Mouse (Mus musculus): ENCODE results near the gene Ptn. TPM values are rescaled to one million over a fixed set of nuclear protein-coding genes. Genes with fewer than 3 reads are reported as not detected.
"Not testable (repeated sequence)": the region's sequence is repeated elsewhere in the genome, so short reads cannot be mapped to it uniquely, and the experiment has no call there.

Ptn gene
- polyA plus RNA-seq, 1 experiment from 2014 or later: 427 TPM

DNA sequence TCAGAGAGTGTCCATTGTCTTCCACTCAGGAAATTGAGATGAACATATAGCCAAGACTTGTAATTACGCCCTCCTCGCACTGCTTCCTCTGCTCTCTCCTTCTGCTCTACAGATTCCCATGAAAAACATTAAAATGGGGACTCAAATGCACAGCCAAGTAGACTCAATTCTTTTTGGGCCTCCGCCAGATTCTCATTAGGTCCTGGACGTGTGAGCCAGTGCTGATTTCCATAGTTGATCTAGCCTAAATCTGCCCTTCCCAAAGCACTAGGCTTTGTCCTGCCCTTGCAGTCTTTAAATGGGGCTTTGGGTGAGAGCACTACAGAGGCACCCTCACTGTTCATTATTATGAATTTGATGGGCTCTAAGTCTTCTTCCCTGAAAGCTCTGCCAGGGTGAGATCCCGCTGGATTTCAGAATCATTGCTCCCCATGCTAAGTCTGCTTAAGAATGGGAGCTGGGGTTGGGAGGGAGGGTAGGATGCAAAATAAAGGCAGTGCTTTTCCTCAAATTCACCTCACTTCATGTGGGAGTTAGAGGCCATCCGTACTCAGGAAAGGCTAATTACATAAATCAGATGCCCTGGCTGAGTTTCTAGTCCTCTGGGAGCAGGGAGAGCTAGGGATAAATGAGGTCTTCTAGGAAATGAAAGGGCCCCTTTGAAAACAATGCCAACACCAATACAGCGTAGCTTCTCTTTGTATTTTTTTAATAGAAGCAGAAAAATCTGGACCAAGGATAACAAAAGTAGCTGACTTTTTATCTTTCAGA is 32.3 kb downstream of the Ptn start:
- H3K4me3 ChIP-seq: no peak overlapping the region
- no peak overlapping the region for H3K27ac ChIP-seq
- ATAC-seq (ENCODE audit: low FRiP score, low read depth): no peak
- no peaks in the 10 kb centered on the region; the same call in 1 of the 2 replicates for H3K27me3 ChIP-seq (replicated peaks)
- H3K9me3 ChIP-seq: no peaks in the 10 kb centered on the region
- H3K9ac ChIP-seq: no peak overlapping the region
- H3K36me3 ChIP-seq: no peaks in the 10 kb centered on the region
- H3K4me2 ChIP-seq (replicated peaks): no peak overlapping the region
- H3K4me1 ChIP-seq: peaks cover 58% of the 10 kb centered on the region
- WGBS: 30% methylated on average over 7 of the region's 7 CpGs

GRCm38 (mm10) chr6:36777039-36777438 is 33.0 kb downstream of the Ptn start:
- H3K36me3 ChIP-seq: peaks cover 4% of the 10 kb centered on the region; the same call in 1 of the 2 replicates
- ATAC-seq (ENCODE audit: low FRiP score, low read depth): no peak
- H3K4me3 ChIP-seq: no peak overlapping the region
- no peak overlapping the region for H3K4me2 ChIP-seq (replicated peaks)
- WGBS: 26% methylated on average over 2 of the region's 2 CpGs
- no peaks in the 10 kb centered on the region; the same call in 1 of the 2 replicates for H3K27me3 ChIP-seq (replicated peaks)
- no peak overlapping the region for H3K9ac ChIP-seq
- peaks cover 52% of the 10 kb centered on the region for H3K4me1 ChIP-seq
- H3K9me3 ChIP-seq: no peaks in the 10 kb centered on the region
- no peak overlapping the region for H3K27ac ChIP-seq

DNA sequence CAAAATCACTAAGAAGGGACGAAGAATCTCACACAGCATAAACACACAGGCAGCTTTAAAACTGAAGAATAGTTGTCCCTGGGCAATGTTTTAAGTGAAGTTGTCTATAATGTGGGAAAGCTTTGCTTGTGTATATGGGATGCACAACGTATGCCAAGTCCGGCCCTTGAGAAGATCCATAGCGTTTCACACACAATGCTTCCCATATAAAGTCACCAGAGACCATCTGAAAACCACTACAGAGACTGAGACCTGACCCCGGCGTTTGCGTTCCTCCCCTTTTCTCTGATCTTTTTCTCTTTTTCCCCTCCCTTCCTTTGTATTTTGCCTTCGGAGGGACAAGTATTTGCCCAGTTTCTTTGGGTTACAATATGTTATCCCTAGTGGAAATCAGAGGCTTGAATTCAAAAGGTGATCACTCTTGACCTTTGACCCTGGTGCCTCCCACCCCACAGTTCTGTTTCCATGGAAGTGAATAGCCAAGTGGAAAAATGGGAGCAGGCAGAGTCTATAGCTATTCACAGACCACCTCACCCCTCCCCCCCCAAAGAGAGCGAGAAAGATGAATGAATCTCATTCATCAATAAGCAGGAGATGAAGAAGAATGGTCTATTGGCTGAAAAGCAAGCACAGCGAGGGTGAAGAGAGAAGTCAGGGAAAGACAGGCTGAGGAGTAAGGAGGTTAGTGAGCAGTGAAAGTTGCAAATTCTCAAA is 34.2 kb downstream of the Ptn start:
- H3K36me3 ChIP-seq: peaks cover 8% of the 10 kb centered on the region; the same call in 1 of the 2 replicates
- H3K4me1 ChIP-seq: peaks cover 52% of the 10 kb centered on the region
- H3K9me3 ChIP-seq: no peaks in the 10 kb centered on the region
- ATAC-seq (ENCODE audit: low FRiP score, low read depth): peak; percentile 85
- peak overlapping the region; percentile 32 for H3K4me2 ChIP-seq (replicated peaks)
- WGBS: 12% methylated on average over 10 of the region's 10 CpGs
- peaks cover 7% of the 10 kb centered on the region; the same call in 1 of the 2 replicates for H3K27me3 ChIP-seq (replicated peaks)
- H3K27ac ChIP-seq: 0 out of 2 replicates have a peak overlapping the region, but pooled peaks have one; percentile 8
- H3K4me3 ChIP-seq: no peak overlapping the region
- no peak overlapping the region for H3K9ac ChIP-seq

DNA sequence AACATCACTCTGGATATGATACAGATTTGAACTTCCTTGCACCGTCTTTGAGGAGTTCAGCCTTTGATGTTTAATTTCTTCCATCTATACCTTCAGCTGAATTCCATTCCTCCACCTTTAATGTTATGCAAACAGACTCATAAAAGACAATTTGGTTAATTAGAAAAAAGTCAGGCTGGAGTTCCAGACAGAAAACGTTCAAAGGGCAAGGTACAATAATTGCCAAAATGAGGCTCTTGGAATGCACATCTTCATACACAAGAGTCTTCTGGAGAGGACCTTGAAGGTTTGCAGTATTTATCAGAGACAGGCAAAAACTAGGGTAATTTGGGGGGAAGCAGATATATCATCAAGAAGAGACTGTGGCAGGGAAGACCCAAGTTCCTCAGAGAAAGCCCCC is 37.5 kb downstream of the Ptn start:
- Histone ChIP-seq H3K4me3 (no peak overlapping the region), H3K9ac (no peak overlapping the region), H3K27me3 (replicated peaks) (peaks cover 7% of the 10 kb centered on the region; the same call in 1 of the 2 replicates), H3K9me3 (no peaks in the 10 kb centered on the region), H3K36me3 (peaks cover 14% of the 10 kb centered on the region; the same call in 1 of the 2 replicates), H3K27ac (no peak overlapping the region), H3K4me2 (replicated peaks) (no peak overlapping the region), H3K4me1 (peaks cover 30% of the 10 kb centered on the region)
- 71% methylated on average over 2 of the region's 2 CpGs for WGBS
- no peak for ATAC-seq (ENCODE audit: low FRiP score, low read depth)

GRCm38 (mm10) chr6:36769012-36769411 is 41.0 kb downstream of the Ptn start:
- Histone ChIP-seq H3K4me3 (no peak overlapping the region), H3K4me2 (replicated peaks) (no peak overlapping the region), H3K9me3 (no peaks in the 10 kb centered on the region), H3K36me3 (peaks cover 28% of the 10 kb centered on the region; the same call in 1 of the 2 replicates), H3K27me3 (replicated peaks) (peaks cover 7% of the 10 kb centered on the region; the same call in 1 of the 2 replicates), H3K9ac (no peak overlapping the region), H3K27ac (no peak overlapping the region), H3K4me1 (0 out of 2 replicates have a peak, but pooled peaks cover 2% of the 10 kb centered on the region)
- WGBS: 73% methylated on average over 3 of the region's 3 CpGs
- ATAC-seq (ENCODE audit: low FRiP score, low read depth): no peak

DNA sequence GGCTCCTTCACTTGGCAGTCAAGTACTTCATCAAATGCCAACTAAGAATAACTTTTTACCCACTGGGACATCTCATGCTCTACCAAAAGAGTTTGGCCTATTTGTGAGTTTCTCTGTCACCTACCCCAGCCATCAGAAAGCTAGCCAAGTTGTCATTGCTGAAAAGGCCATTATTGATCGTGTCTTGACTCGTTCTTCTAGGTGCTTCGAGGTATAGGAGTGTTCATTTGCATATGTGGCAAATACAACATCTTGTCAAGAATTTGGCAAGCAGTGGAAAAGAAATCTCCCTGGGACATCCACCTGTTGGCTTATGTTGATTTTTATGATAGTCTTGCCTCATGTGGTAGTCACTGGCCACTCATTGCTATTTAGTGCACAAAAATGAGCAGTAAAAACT is 43.1 kb downstream of the Ptn start:
- 93% methylated on average over 3 of the region's 3 CpGs for WGBS

DNA sequence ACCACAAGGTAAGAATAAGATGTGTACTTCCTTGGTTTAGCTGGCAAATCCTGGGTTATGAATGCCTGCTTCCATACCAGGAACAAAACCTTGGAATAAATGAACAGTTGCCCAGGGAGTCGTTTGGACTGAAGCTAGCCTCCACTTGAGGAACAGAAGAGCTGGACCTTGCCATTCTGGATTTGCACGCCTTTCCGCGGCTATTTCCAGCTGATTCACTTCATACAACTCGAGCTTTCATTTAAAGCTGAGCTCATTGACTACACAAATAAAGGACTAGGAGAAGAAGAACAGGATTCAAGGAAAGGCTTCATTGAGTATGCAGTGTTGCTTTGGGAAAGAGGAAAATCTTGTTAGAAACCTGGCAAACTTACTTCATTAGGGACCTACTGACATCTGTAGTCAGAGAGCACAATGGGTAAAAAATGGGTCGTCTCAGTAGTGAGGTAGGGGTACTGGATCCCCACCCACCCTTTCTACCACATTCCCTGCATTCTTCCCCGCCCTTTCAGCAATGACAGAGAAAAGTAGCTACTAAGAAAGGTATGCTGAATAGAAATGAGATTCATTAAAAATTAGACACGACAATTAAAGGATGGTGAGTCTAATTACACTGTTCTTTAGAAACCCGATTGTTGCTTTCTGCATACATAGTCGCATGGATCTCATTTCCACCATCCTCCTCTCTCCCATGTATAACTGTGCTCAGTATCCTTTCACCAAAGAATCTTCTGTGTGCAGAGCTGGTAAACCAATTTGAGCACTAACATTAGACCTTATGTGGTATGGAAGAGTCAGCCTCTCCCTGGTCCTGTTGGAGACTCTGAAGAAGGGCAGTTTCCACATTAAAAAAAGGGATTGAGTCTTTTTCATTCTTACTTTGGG is 54.8 kb downstream of the Ptn start:
- Histone ChIP-seq H3K4me2 (replicated peaks) (no peak overlapping the region), H3K4me1 (no peaks in the 10 kb centered on the region), H3K4me3 (no peak overlapping the region), H3K9me3 (no peaks in the 10 kb centered on the region), H3K27me3 (replicated peaks) (no peaks in the 10 kb centered on the region), H3K36me3 (0 out of 2 replicates have a peak, but pooled peaks cover 2% of the 10 kb centered on the region), H3K9ac (no peak overlapping the region), H3K27ac (no peak overlapping the region)
- ATAC-seq (ENCODE audit: low FRiP score, low read depth): peak; percentile 56; the same call in 1 of the 2 replicates
- 55% methylated on average over 10 of the region's 10 CpGs for WGBS

More for the DNA sequence above, 43.1 kb downstream of the Ptn start:
- H3K27me3 ChIP-seq (replicated peaks): peaks cover 7% of the 10 kb centered on the region; the same call in 1 of the 2 replicates
- H3K4me2 ChIP-seq (replicated peaks): no peak overlapping the region
- ATAC-seq (ENCODE audit: low FRiP score, low read depth): no peak
- H3K27ac ChIP-seq: no peak overlapping the region
- no peaks in the 10 kb centered on the region for H3K9me3 ChIP-seq
- H3K4me1 ChIP-seq: no peaks in the 10 kb centered on the region
- H3K4me3 ChIP-seq: no peak overlapping the region
- H3K9ac ChIP-seq: no peak overlapping the region
- H3K36me3 ChIP-seq: peaks cover 23% of the 10 kb centered on the region; the same call in 1 of the 2 replicates

GRCm38 (mm10) chr6:36752887-36753286 is 57.1 kb downstream of the Ptn start:
- Histone ChIP-seq H3K4me2 (replicated peaks) (no peak overlapping the region), H3K27ac (no peak overlapping the region), H3K27me3 (replicated peaks) (no peaks in the 10 kb centered on the region), H3K36me3 (0 out of 2 replicates have a peak, but pooled peaks cover 5% of the 10 kb centered on the region), H3K4me3 (no peak overlapping the region), H3K9ac (no peak overlapping the region), H3K9me3 (no peaks in the 10 kb centered on the region), H3K4me1 (no peaks in the 10 kb centered on the region)
- 67% methylated on average over 6 of the region's 6 CpGs for WGBS
- ATAC-seq (ENCODE audit: low FRiP score, low read depth): no peak

DNA sequence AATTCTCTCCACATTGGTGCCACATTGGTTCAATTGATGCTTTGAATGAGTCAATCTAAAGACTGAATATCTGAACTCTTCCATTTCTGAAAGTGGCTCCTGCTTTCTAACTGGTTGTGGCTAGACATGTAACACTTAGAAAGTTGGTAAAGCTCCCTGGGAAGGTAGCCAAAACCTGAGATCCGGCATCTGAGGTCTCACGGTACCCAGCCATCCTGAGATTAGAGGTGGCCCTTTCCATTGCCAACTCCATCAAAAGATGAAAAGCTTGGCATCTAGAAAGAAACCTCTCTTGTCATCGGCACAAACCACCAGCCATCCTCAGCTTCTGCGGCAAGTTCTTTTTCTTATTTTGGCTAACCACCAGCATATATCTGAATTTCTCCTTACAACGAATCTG is 70.2 kb downstream of the Ptn start:
- Histone ChIP-seq H3K27ac (no peak overlapping the region), H3K9me3 (no peaks in the 10 kb centered on the region), H3K4me2 (replicated peaks) (no peak overlapping the region), H3K36me3 (peaks cover 63% of the 10 kb centered on the region), H3K9ac (no peak overlapping the region), H3K4me1 (no peaks in the 10 kb centered on the region), H3K4me3 (no peak overlapping the region), H3K27me3 (replicated peaks) (no peaks in the 10 kb centered on the region)
- 94% methylated on average over 5 of the region's 5 CpGs for WGBS
- no peak for ATAC-seq (ENCODE audit: low FRiP score, low read depth)

DNA sequence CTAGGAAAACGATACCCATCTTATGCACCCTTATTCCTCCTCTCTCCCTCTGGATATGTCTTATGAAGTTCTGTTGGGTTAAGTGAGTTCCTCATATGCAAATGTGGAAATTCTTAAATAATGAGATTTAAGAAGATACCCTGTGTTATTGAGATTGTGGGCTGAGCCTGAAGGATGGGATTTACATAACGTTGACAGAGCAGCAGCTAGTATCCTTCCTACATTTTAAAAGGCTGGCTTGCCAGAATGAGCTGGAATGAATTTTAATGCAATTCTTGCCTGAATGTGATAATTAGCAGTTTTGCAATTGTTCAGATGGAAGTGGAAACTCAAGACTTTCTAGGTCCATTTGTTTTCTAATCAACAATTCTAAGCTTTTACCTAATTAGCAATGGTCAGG is 73.3 kb downstream of the Ptn start:
- Histone ChIP-seq H3K36me3 (peaks cover 72% of the 10 kb centered on the region), H3K9ac (no peak overlapping the region), H3K27ac (no peak overlapping the region), H3K4me2 (replicated peaks) (no peak overlapping the region), H3K4me3 (no peak overlapping the region), H3K4me1 (no peaks in the 10 kb centered on the region), H3K9me3 (peaks cover 15% of the 10 kb centered on the region), H3K27me3 (replicated peaks) (no peaks in the 10 kb centered on the region)
- ATAC-seq (ENCODE audit: low FRiP score, low read depth): no peak
- WGBS: 87% methylated on average over 2 of the region's 2 CpGs

DNA sequence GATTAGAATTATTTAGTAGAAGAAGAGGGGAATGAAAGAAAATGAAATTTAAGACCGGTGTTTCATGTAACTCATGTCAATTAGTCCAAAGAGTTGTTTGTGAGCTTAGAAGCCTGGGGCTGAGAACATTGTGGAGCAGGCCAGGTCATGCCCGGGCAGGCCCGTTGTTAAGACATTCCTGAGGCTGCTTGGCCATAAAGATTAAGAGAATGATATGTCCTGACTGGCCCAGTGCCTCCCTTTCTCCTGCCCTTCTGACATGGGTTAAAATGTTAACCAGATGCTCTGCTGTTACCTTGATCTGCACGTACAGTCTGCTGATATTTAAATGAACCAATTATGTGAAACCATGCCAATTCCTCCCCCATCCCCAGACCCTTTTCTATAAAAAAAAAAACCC is 74.4 kb downstream of the Ptn start:
- H3K27me3 ChIP-seq (replicated peaks); H3K27ac ChIP-seq; ATAC-seq (ENCODE audit: low FRiP score, low read depth); H3K4me3 ChIP-seq; H3K9ac ChIP-seq; H3K4me2 ChIP-seq (replicated peaks); H3K4me1 ChIP-seq: not testable (repeated sequence)
- 88% methylated on average over 4 of the region's 4 CpGs for whole genome bisulfite sequencing
- Histone ChIP-seq H3K36me3 (peaks cover 74% of the 10 kb centered on the region), H3K9me3 (peaks cover 26% of the 10 kb centered on the region)

Measured in neural tube, embryonic 12.5 days (tissue).